Mouse (Mus musculus): ENCODE measurements around the gene Itfg2. TPM values are rescaled to one million over a fixed set of nuclear protein-coding genes. Genes with fewer than 3 reads are reported as not detected.
A peak's percentile ranks its signal among the peaks of the same experiment; 100 is the strongest.
"Not testable (repeated sequence)": the region's sequence is repeated elsewhere in the genome, so short reads cannot be mapped to it uniquely, and the experiment has no call there.

Gene Itfg2
- total RNA-seq, 2 experiments from 2014 or later = 17.5 to 24.4 TPM

DNA sequence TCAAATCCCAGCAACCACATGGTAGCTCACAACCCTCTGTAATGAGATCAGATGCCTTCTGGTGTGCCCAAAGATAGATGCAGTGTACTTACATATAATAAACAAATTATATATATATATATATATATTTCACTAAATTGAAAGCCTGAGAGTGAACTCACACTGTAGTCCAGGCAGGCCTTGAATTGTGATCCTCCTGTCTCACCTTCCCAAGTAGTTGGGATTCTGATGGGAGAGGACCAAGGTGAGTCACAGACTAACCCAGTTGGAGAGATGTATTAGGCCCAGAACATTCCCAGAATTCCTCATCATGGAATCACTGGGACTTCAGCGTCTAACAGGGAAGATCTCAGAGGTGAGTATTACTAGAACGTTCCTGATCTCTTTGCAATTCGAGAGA is 25.7 kb downstream of the Itfg2 start, which contains the start of gene Nrip2:
Gene Nrip2, plus strand, starts transcription at position 301 of the 400 bp plus-strand sequence.
- intact Hi-C loops (cut with DNase I) = no loop called here

DNA sequence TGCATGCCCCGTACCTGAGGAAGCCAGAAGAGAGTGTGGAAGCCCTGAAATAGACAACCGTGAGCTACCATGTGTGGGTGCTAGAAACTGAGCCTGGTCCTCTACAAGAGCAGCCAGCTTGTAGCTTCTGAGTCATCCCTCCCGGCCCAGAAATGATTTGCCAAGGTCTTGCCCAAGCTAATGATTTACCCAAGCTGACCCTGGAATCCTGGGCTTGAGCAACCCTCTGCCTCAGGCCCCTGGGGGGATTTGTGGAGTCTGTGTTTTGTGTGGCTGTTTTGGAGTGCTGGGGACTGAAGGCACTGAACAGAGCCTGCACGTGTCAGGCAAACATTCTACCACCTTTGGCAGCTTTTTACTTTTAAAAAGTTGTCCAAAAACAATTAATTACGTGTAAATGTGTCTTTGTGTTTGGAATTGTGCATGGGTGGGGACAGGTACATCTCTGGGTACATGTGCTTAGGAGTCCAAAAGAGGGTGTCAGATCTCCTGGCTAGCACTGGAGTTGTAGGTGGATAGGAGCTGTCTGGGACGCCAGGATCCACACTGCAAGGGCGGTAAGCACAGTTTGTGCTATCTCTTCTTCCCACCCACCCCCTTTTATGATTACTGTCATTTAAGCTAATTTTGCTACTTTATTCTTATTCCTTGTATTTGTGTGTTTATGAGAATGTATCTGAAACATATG is 27.0 kb downstream of the Itfg2 start:
- intact Hi-C loops (cut with DNase I) = no loop called here
- DNase-seq (ENCODE audit: low spot score in 2 of 2) = no peak

More for the DNA sequence above, 25.7 kb downstream of the Itfg2 start, which contains the start of gene Nrip2:
- no peak for DNase-seq (ENCODE audit: low spot score in 2 of 2)

DNA sequence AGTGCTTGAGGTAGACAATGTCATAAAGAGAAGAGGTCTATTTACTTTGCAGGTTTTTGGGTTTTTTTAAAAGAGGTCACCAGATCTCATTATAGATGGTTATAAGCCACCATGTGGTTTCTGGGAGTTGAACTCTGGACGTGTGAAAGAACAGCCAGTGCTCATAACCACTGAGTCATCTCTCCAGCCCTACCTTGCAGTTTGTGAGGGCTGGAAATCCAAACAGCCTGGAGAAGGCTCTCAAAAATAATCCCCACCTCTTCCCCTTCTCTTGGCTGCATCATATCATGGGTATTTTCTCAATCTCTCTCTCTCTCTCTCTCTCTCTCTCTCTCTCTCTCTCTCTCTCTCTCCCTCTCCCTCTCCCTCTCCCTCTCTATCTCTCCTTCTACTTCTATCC is 34.0 kb downstream of the Itfg2 start:
- intact Hi-C loops (cut with DNase I) = no loop called here
- DNase-seq (ENCODE audit: low spot score in 2 of 2) = no peak

DNA sequence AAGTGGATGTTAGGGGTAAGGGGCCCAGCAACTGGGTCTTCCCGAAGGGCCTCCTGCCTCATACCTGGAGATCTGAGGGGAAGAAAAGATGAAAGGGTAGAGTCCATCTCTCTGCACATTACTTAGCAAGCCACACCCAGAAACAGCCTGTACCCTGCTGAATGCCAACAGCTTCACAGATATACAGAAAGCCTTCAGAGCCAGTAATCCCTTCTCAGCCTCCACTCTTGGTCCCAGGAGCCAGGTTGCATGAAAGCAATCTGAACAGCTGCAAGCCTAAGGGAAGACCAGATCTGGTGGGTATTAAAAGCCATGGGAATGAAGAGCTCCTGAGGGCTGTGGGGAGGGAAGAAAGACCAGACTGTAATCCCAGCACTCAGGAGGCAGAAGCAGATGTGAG is 35.5 kb downstream of the Itfg2 start:
- intact Hi-C loops (cut with DNase I) = no loop called here
- DNase-seq (ENCODE audit: low spot score in 2 of 2) = no peak

DNA sequence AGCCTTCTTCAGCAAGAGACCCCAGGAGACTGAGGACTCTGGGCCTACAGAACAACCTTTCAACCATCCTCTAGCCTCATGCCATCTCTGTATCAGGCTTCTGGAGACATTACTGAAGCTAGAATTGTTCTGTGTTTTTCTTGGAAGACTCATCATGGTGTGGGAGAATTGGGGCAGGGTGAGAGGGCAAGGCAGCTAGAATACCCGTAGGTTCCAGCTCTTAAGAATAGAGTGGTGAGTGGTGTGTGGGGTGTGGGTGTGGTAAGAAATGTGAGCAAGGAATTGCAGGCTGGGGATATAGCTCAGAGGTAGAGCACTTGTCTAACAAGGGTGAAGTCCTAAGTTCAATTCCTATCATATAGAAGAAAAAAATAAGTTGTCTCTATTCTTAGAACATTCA is 39.7 kb downstream of the Itfg2 start:
- DNase-seq (ENCODE audit: low spot score in 2 of 2) = no peak
- intact Hi-C loops (cut with DNase I) = no loop called here

DNA sequence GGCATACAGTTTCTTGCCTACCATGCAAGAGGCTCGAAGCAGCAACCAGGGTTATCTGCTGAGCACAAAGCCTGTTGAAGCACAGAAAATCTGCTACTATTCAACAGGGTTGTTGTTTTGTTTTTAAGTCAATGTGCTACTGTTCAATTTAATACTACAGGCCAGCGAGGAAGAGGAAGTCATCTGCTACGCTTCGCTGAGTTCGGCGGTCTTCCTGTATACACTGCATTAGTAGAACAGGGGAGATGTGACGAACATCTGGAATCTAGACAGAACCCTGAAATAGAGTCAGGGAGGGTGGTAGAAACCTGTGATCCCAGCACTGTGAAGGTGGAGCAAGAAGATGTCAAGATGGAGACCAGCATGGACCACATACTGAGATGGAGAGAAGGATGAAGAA is 41.0 kb downstream of the Itfg2 start:
- DNase-seq (ENCODE audit: low spot score in 2 of 2) = no peak
- intact Hi-C loops (cut with DNase I) = no loop called here

DNA sequence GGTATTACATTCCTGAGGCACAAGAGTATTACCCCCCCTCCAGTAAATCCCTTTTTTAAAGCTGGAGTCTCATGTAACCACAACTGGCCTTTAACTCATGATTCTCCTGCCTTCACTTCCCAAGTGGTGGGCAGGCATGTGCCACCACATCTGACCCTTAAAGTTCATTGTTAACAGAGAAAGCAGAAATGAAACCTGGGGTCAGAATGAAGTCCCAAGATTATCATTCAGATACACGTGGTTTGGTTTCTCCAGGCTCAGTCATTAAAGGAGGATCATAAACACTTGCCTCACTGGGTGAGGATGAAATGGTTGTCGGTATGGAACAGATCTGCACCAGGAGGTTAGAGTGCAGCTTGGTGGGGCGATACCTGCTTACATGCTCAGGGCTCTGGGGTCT is 43.5 kb downstream of the Itfg2 start:
- intact Hi-C loops (cut with DNase I) = no loop called here
- DNase-seq (ENCODE audit: low spot score in 2 of 2) = no peak

DNA sequence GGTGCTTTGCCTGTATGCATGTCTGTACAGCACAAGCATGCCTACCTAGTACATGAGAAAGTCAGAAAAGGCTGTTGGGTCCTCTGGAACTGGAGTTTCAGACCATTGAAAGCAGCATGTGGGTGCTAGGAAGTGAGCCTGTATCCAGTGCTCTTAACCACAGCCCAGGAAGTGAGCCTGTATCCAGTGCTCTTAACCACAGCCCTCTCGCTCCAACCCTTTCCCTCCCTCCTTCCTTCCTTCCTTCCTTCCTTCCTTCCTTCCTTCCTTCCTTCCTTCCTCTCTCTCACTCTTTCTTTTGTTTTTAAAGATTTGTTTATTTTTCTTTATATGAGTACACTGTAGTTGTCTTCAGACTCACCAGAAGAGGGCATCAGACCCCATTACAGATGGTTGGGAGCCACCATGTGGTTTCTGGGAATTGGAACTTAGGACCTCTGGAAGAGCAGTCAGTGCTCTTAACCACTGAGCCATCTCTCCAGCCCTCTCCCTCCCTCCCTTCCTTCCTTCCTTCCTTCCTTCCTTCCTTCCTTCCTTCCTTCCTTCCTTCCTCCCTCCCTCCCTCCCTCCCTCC is 44.0 kb downstream of the Itfg2 start:
- intact Hi-C loops (cut with DNase I); DNase-seq (ENCODE audit: low spot score in 2 of 2): not testable (repeated sequence)

DNA sequence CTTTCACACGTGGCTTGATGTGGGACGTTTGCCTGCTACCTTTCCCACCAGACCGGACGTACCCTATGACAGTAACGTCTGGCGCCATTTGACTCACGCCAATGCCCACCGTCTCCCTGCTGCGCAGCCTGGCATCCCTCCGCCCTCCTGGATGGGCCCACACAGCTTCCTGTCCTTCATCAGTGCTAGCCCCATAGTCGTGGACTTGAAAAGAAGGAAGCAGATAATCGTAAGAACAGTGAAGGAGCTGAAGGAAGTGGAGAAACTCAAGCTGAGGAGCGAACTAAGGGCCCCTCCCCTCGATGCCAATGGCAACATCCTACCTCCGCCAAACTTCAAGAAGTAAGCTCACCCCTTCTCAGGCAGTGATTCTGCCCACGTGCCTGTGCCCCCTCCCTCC is 45.1 kb downstream of the Itfg2 start:
- DNase-seq (ENCODE audit: low spot score in 2 of 2) = no peak
- intact Hi-C loops (cut with DNase I) = no loop called here

DNA sequence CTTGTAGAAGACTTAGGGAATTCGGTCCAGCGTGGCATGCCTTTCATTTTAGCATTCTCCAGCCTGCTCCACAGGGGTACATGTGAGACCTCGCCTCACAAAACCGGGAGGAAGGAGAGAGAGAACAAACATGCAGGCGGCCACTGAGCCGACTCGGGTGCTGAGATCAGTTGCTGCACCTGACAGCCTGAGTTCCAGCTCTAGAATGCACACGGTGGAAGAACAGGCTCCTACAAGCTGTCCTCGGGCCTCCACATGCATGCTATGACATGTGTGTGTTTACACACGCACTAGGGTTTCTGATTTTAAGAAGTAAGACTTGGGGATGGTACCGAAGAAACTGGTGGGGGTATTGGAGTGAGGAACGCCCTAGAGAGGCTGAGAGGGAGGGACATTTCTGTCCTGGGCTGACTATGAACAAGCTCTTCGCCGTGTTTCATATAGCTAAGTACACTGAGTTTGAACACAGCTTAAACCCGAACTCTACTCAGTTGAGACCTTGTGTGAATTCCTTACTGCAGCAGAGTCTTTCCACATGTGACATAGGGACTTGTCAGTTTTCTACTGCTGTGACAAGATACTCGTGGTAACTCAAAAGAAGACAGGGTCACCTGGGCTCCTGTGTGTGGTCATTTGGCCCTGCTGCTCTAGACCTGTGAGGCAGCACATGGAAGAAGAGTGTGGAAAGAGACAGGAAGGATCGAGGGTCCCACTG is 48.2 kb downstream of the Itfg2 start:
- intact Hi-C loops (cut with DNase I) = no loop called here
- DNase-seq (ENCODE audit: low spot score in 2 of 2) = no peak

DNA sequence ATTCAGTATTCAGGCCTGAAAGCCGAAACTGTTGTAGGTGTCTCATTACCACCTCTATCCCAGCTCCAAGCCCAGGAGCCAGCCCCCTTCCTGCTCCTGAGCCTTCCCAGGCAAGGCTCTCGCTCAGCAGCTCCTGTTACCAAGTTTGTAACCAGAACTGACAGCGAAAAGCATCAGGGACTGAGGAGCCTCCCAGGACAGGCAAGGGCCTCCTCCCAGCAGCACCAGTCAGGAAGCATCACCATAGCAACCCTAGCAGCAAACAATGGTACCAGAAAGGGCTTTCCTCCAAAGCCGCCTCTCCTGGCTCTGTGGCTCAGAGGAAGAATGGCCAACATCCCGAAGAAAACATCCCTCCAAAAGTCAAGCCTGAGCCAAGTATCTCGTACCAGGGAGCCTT is 49.5 kb downstream of the Itfg2 start, which contains the start of the genes Tex52 and Gm44596:
Gene Tex52, plus strand, starts transcription at position 265 of the 400 bp plus-strand sequence.
Gene Gm44596, plus strand, starts transcription at position 312 of the 400 bp plus-strand sequence.
- peak in 1 of 2 experiments; percentile 29 for DNase-seq (ENCODE audit: low spot score in 2 of 2)
- intact Hi-C loops (cut with DNase I) = no loop called here

DNA sequence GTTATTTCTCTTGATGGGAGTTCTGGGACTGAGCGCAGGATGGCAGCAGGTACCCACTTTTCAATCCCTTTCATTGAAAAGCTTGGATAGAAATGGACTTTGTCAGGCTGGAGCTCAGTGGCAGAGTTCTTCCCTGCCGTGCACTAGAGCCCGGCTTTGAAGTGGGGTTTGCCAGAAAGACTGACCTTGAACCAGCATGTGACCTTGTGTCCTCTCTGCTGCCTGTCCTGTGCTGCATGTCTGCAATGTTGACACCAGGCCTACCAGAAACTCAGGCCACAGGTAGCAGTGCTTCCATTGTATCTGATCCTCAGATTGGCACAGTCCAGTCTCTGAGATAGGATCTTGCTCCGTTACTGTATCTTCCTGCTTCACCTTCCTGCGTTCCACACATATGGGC is 54.7 kb downstream of the Itfg2 start:
- intact Hi-C loops (cut with DNase I) = no loop called here

DNA sequence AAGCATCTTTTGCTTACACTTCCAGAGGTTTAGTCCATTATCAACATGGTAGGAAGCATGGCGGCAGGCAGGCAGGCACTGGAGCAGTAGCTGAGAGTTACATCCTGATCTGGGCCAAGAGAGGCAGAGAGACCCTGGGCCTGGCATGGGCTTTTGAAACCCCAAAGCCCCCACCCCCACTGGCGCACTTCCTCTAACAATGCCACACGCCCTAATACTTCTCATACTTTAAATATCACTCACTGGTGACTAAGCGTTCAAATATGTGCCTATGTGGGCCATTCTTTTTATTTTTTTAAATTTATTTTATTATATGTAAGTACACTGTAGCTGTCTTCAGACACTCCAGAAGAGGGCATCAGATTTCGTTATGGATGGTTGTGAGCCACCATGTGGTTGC is 58.3 kb downstream of the Itfg2 start:
- intact Hi-C loops (cut with DNase I) = no loop called here

More for the DNA sequence above, 54.7 kb downstream of the Itfg2 start:
- no peak for DNase-seq (ENCODE audit: low spot score in 2 of 2)

DNA sequence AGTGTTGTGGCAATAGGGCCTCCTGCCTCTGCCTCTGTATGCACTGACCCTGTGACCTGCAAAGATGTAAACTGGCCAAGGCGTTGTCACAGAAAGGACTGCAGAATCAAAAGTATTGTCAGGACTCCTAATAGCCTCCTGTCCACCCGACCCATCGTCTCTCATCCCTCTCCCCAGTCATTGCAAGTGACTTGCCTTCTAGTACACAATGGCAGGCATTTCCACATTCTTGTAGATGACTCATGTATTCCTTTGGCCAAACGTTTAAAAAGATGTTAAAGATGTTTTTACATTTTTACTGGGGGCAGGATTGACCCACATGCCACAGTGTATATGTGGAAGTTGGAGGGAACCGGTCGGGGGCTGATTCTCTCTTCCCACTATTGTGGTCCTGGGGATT is 60.0 kb downstream of the Itfg2 start:
- DNase-seq (ENCODE audit: low spot score in 2 of 2) = no peak
- intact Hi-C loops (cut with DNase I) = loop anchor here (5.0 kb wide), 2 partner anchors 48 to 113 kb away; no protein-coding TSS in a partner anchor

More for the DNA sequence above, 58.3 kb downstream of the Itfg2 start:
- no peak for DNase-seq (ENCODE audit: low spot score in 2 of 2)

DNA sequence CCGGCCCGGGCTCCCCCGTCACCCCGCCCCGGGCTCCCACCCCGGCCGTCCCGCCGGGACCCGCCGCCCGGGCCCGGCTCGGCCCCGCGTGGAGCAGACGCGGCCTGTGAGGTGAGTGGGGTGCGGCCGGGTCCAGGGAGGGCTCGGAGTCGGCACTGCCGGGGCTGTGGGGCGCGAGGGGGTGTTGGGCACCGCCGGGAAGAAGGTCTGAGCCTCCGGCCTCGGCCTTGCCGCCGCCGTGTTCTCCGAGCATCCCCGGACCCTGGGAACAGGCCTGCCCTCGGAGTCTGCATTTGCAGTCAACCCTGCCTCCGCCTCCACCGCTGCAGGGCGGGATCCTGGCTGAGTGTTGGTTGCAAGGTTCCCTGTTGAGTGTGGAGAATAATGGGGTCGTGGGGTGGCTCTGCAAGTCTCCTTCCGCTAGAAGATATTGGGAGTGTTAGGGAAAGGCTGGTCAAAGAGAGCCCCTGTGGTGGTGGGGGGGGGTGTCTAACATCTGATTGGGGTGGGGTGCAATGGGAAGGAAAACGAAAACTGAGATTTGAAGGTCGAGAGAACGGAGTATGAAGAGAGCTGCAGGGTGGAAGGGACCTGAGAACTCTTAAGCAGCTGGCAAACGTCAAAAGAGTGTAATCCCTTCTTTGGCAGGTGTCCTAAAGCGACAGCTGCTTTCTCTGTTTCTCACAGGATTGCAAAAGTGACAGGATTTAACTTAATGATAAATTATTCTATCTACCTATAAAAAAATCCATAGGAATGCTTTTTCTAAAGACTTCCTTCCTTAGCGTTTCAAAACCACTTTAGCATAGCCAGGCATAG is 61.5 kb downstream of the Itfg2 start:
- no peak for DNase-seq (ENCODE audit: low spot score in 2 of 2)
- intact Hi-C loops (cut with DNase I) = loop anchor here (5.0 kb wide), 2 partner anchors 49 to 114 kb away; no protein-coding TSS in a partner anchor

DNA sequence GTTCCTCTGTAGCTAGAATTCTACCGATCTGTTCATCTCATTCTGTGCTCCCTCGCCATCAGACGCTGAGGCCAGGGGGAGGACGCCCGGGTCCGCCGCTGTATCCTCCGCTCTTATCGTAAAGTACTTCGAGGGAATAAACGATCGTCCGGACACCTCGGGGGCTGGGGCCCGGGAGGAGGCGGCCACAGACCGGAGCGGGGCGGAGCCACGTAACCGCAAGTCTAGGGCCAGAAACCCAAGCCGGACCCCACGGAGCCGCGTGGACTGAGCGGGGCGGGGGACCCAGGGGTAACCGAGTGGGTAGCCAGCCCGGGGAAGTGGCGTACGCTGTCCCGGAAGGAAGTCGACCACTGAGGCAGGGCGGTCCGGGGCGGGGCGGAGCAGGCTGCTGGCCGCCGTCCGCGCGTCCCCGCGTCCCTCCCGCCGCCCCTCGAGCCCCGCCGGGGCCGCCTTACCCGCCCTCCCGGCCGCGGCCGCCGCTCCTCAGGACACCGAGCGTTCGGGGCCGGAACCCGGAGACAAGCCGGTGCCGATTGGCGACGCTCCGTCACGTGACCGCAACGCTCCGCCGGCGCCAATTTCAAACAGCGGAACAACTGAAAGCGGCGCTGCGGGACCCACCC is 62.2 kb downstream of the Itfg2 start, which contains the start of the genes Rhno1 and Foxm1:
Gene Rhno1, minus strand, starts transcription at position 531 of the 626 bp plus-strand sequence.
Gene Foxm1, plus strand, starts transcription at position 587 of the 626 bp plus-strand sequence.
- DNase-seq (ENCODE audit: low spot score in 2 of 2) = peak; percentile 72 to 83
- intact Hi-C loops (cut with DNase I) = loop anchor here (5.0 kb wide), 2 partner anchors 50 to 115 kb away; no protein-coding TSS in a partner anchor

DNA sequence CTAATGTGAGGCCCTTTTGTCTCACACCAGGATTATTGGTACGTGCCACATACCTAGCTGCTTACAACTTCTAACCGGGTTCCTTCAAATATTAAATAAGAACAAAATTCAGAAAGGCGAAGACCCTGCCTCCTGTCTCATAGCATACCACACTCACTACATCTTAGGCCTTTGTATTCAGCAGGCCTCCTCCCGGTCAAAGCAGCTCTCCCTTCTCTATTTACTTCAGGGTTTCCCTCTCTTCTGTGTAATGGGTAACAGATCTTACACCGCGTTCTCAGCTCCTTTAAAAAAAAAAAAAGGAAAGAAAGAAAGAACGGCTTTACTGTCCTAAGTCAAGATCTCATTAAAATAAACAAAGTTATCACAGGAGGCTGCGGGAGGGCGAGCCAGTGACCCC is 62.8 kb downstream of the Itfg2 start:
- intact Hi-C loops (cut with DNase I) = loop anchor here (5.0 kb wide), 2 partner anchors 50 to 115 kb away; no protein-coding TSS in a partner anchor

More for the DNA sequence above, 62.8 kb downstream of the Itfg2 start:
- DNase-seq (ENCODE audit: low spot score in 2 of 2) = no peak
